Mouse (Mus musculus): Measurements from ENCODE around the gene Tubg2. TPM values are rescaled to one million over a fixed set of nuclear protein-coding genes. Genes with fewer than 3 reads are reported as not detected.
A peak's percentile ranks its signal among the peaks of the same experiment; 100 is the strongest.
"Not testable (repeated sequence)": the region's sequence is repeated elsewhere in the genome, so short reads cannot be mapped to it uniquely, and the experiment has no call there.

Tubg2 gene
- 10 to 100 TPM; 44.9 to 47.8 TPM for total RNA-seq (2021)

DNA sequence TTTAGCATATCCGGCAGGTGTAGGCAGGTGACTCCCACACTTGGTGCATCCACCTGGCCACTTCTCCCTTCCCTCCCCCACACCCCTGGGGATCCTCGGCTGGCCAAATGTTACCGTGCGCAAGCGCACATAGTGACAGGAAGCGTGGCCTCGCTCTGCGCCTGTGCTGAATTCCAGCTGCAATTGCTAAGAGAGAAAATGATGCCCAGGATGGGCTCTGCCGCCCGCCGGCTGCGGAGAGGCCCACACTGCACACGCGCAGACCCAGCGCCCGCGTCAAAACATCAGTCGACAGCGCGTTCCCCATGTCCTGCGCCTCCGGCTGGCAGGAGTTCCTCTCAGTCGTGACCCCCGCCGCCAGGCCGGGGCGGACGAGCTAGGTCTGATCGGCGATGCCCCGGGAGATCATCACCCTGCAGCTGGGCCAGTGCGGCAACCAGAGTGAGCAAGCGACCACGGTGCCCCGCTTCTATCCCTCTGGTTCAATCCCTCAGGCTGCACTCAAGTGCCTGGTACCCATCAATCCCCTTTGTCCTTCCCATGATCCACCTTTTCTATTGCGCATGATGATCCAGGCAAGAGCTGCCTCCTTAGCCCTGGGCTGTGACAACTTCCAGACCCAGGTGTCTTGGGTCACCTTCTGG, at the start of gene Tubg2:
TSS of gene Tubg2 (plus strand) at position 180 of the 644 bp plus-strand sequence.
- peak; percentile 66 to 67 for DNase-seq (ENCODE audit: extremely low spot score in 1 of 2, low spot score in 1 of 2)

DNA sequence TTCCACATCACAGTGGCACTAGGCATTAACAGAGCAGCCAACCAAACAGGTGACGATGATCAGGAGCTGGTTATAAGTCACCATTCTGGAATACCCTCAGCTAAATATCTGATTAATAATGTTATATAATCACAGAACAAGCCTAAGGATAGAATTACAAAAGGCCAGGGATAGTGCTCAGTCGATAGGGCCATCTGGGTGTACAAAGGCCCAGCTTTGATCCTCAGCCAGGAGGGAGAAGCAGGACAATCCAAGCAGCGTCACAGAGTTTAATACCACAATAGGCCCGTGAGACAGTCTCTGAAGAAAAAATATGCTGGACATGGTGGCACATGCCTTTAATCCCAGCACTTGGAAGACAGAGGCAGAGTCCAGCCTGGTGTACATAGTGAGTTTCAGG, 46.4 kb upstream of the Tubg2 start:
- no peak for DNase-seq (ENCODE audit: extremely low spot score in 1 of 2, low spot score in 1 of 2)

DNA sequence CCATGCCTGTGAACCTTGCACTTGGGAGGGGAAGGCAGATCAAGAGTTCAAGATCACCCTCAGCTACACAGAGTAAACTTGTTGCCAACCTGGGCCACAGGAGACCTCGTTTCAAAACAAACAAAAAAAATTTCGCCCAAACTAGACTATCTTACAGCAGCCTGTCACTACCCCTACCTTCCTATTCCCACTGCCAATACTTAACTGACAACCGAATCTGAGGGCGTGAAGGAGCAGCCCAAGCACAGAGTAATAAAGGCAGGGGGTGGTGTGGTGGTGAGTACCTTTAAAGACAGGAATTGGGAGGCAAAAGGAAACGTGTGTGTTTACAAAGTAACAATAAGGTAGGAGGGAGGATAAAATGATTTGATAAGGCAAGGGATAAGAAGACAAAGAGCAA, 45.0 kb upstream of the Tubg2 start:
- no peak for DNase-seq (ENCODE audit: extremely low spot score in 1 of 2, low spot score in 1 of 2)

DNA sequence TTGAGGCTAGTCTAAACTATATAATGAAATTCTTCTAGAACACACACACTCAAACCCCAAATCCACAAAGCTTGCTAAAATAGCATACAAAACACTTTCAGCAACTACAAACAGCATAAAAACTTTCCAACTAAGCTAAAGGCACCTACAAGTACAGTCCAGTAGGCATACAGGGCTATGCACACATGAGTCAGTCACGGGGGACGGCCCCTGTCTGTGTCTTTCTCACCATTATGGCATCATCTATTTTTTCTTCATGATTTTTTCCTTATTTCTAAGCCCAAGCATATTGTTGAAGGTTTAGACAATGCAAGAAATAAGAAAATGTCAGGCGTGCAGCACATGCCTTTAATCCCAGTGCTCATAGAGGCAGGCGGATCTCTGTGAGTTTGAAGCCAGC, 44.5 kb upstream of the Tubg2 start:
- DNase-seq (ENCODE audit: extremely low spot score in 1 of 2, low spot score in 1 of 2) = no peak

DNA sequence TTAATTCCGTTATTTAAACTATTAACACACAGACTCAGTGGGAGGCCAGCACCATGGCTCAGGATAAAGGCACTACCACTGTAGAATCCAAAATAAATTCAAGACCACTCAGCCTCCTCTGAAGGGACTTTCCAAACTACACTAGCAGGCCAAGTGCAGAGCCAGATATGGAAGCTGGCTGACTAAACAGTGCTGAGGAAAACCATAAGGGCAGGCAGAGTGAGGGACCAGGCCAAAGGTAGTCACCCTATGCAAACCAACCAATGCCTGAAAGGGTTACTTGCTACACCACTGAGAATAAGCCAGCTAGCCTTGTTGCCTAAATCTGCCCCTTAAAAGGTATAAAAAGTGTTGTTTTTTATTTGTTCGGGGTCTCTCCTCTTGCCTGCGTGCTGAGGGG, 43.5 kb upstream of the Tubg2 start:
- no peak for DNase-seq (ENCODE audit: extremely low spot score in 1 of 2, low spot score in 1 of 2)

DNA sequence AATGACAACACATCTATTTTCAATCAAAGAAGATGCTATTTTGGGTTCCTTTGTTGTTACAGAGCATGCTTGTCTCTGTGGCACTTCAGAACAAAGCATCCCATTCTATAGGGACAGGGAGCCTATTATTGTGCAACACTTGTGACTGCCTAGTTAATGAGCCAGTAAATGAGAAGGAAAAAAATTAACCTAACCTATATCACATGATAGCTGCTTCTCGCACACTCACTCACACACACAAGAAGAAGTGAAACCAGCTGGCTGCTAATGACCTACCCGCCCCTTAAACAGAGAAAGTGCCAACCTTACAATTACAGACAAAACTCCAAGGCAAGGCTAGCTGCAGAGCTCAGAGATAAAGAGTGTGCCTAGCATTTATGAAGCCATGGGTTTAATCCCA, 40.1 kb upstream of the Tubg2 start:
- no peak for DNase-seq (ENCODE audit: extremely low spot score in 1 of 2, low spot score in 1 of 2)

DNA sequence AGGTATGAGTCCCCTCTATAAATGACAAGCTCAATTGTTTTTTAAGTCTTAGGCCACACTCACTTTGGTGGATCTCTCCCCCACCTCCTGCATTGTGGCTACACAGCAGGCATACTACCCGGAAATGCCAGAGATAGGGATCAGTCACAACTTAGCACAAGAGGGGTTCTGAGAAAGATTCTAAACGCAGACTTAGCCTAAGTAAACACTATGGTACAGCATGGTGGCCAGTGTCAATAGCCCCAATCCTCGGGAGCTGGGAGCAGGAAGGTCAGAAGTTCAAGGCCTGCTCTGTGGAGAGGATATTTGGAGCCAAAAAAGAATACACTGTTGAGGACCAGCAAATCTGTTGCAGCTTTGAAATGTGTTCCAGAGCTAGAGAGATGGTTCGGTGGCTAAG, 37.6 kb upstream of the Tubg2 start:
- DNase-seq (ENCODE audit: extremely low spot score in 1 of 2, low spot score in 1 of 2) = no peak

DNA sequence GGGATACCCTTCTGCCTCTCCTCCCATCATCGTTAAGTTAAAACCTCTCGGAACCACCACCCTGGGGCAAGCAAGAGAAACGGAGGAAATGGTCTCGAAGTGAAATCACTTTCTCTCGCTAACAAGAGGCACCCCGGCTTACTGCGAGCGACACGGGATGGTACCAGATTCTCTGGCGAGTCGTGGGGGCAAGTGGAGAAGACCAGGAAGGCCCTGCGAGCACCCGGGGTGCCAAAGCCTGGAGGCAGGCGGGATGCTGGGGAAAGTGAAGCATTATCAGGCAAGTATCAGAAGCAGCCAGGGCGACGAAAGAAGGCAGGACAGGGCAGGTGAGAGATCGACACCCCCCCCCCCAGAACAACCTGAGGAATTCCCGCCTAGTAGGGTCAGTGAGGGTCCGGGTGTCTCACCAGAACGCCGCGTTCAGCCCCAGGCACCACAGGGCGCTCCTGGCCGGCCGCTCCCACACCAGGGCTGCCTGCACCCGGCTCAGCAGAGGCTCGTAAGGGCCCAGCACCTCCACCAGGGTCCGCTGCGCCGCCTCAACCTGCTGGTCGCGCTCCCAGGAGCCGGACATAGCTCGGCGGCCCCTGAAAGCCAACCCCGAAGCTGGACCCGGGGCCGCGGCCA, 36.5 kb upstream of the Tubg2 start:
- no peak for DNase-seq (ENCODE audit: extremely low spot score in 1 of 2, low spot score in 1 of 2)

DNA sequence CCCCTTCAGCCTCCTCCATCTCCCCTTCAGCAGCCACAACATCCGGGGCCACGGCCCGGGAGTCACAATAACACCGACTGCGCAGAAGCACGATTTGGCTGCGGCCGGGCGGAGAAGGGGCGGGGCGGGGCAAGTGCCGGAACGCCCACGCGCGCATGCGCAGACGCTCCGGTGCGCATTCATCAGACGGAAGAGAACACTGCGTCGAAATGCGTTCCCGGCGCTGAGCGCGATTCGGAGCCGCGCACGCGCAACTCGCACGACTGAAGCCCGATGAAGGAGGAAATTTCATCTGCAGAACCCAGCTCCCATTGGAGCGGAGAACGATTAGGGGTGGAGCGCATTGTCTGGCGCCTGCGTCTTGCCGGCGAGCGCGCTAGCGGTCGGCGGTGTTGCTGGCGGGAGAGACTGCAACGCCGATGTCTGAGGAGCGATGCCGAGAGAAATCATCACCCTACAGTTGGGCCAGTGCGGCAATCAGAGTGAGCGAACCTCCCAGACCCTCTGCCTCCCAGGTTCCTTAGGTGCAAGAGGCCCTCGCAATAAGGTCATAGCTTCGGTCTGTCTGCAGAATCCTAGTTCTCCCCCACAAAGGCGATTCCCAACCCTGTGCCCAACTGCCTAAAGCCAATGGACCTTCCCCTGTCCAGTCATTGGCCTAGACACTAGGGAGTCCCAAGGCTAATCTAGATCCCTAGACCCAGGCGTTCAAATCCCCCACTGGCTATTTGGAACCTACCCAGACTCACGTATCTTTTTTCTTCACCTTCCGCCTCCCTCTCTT, 35.8 kb upstream of the Tubg2 start, which contains the start of the genes Retreg3 and Tubg1:
TSS of gene Retreg3 (minus strand) at position 133 of the 784 bp plus-strand sequence.
TSS of gene Tubg1 (plus strand) at position 178 of the 784 bp plus-strand sequence.
- DNase-seq (ENCODE audit: extremely low spot score in 1 of 2, low spot score in 1 of 2) = peak; percentile 99

DNA sequence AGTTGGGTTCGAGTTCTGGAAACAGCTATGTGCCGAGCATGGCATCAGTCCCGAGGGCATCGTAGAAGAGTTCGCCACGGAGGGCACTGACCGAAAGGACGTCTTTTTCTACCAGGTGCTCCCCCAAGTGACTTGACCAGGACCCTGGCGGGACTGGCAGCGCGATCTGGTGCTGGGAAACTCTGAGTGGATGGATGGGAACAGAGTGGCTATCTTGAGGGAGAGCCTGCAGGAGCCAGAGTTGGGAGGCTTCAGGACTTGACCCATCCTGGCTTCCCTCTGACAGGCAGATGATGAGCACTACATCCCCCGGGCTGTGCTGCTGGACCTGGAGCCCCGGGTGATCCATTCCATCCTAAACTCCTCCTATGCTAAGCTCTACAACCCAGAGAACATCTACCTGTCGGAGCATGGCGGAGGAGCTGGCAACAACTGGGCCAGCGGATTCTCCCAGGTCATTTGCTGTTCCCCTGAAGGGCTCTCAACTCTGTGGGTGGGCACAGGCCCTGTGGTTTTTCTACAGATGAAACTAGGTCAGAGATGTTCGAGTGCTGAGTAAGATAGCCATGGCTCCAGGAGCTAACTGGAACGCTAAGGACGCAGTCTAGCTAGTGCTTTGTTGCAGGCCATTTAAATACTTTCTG, 35.0 kb upstream of the Tubg2 start:
- DNase-seq (ENCODE audit: extremely low spot score in 1 of 2, low spot score in 1 of 2) = no peak

DNA sequence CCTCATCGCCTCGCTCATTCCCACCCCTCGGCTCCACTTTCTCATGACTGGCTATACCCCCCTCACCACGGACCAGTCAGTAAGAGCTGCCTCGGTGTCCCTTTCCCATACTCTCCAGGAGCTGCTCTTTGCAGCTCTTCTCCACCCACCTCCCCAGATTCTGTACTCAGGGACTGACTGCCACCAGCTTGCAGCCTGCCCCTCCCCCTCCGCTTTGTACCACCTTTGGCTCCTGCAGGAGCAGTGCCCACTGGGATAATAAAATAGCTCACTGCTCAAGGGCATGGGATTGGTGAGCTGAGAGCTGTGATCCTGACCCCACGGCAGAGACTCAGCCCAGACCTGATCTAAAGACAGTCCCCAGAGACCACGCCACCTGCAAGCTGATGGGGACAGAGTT, 31.2 kb upstream of the Tubg2 start:
- not testable (repeated sequence) for DNase-seq (ENCODE audit: extremely low spot score in 1 of 2, low spot score in 1 of 2)

DNA sequence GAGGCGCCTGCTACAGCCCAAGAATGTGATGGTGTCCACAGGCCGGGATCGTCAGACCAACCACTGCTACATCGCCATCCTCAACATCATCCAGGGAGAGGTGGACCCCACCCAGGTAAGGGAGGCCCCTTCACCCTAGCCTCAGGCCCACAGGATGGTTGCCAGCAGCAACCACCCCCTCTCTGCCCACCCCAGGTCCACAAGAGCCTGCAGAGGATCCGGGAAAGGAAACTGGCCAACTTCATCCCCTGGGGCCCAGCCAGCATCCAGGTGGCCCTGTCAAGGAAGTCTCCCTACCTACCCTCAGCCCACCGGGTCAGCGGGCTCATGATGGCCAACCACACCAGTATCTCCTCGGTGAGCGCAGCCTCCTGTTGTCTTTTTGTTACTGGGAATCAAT, 30.7 kb upstream of the Tubg2 start:
- DNase-seq (ENCODE audit: extremely low spot score in 1 of 2, low spot score in 1 of 2) = not testable (repeated sequence)

DNA sequence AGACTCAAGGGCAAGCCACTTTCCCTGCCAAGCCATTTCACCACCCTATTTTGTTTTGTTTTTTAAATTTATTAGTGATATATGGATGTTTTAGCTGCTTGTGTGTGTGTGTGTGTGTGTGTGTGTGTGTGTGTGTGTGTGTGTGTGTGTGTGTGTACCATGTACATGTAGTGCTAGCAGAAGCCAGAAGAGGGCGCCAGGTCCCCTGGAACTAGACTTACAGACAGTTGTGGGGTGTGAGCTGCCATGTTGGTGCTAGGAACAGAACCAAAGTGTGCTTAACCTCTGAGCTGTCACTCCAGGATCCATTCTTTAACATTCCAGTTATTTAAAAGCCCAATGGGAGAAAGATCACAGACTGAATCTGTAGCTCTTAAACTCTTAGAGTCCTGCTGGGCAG, 28.6 kb upstream of the Tubg2 start:
- no peak for DNase-seq (ENCODE audit: extremely low spot score in 1 of 2, low spot score in 1 of 2)

DNA sequence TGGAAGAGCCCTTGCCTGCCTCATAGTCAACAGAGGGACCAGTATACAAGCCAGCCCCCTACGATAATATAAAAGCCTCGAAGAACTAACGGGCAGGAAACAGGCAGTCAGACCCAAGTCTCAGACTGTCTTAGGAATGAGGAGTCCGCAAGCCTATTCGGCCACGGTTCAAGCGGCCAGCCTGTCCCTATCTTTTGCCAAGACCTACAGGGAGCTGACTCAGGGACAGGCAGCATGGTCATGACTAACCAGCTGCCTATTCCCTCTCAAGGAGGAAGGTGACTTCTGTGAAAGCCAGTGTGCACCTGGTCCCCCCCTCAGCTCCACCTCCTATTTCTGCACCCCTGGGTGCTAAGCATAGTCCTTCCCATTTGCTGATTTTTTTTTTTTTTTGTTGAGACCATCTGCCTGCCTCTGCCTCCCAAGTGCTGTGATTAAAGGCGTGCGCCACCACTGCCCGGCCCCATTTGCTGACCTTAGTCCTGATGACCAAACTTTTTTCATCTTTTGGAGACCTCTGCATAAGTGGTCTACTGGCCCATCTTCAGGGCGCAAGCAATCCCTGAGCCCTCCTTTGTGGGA, 26.6 kb upstream of the Tubg2 start:
- DNase-seq (ENCODE audit: extremely low spot score in 1 of 2, low spot score in 1 of 2) = no peak

DNA sequence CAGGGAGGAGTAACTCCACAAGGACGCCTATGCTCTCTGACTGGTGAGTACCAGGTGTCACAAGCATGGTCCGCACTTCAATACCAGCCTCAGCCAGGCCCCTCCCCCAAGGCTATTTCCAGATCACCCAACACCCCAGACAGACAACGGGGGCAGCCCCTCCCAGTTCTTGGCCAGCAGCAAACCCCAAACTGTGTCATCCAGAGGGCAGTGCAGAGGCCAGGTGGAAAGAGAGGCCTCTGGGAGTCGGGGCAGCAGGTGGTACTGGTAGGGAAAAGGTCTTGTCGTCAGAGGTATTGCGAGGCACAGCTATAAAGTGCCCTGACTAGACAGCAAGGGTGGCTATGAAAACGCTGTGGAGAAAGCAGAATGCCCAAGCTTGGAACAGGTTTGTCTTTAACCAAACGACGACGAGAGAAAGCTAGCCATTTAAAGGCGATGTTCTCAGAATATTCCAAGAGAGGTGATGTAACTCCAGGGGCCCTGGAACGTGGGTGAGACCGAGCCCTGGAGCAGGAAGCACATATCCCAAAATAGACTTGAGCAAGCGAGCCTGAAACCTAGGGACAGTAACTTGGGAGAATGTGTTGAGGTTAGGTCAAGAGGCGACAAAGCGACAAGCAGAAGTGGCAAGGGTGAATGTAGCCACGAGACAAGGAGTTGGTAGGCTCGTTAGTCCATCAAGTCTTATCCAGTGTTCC, 25.5 kb upstream of the Tubg2 start:
- DNase-seq (ENCODE audit: extremely low spot score in 1 of 2, low spot score in 1 of 2) = no peak

DNA sequence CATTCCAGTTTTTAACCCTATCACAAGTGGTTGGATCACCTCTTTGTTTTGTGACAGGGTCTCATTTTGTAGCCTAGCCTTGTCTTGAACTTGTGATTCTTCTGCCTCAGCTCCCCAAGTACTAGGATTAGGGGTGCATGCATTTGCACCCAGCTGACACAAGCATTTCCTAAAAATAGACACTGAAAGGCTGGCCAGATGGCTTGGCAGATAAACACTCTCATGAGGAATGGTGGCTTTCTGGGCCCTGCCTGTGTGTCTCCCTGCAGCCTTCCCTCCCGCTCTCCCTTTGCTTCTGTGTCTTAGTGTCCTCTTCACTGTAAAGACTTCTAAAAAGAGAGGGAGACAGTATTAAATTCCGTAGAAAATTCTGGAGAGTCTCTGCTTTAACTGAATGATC, 24.5 kb upstream of the Tubg2 start:
- DNase-seq (ENCODE audit: extremely low spot score in 1 of 2, low spot score in 1 of 2) = no peak

DNA sequence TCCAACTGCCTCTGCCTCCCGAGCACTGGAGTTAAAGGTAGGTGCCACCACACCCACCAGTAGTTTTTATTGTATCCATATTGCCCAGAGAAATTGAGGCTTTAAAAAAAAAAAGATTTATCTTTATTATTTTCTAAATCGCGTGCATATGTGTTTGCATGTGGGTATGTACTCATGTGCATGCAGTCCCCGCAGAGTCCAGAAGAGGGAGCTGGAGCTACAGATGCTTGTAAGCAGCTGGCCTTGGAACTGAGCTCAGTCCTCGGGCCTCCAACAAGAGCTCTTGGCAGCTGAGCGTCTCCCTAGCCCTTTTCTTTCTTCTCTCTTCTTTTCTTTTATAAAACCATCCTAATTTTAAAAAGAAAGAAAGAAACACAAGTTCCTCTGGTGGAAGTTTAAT, 24.0 kb upstream of the Tubg2 start:
- DNase-seq (ENCODE audit: extremely low spot score in 1 of 2, low spot score in 1 of 2) = no peak

DNA sequence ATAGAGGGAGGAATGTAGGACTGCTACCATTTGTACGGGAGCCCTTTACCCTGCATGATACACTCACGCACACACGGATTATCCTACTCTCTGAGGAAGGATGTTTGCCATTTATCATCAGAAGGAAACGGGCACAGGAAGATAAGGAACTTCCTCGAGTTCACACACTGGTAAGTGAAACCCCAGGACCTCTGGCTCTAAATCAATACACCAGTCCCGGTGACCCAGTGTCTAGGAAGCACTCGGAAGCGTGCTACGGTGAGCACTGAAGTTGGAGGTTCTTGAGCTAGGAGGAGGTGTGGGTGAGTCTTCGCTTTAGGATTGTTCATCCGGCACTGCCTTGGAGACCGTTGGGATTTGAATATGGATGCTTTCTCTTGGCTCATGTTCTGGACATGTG, 22.7 kb upstream of the Tubg2 start:
- no peak for DNase-seq (ENCODE audit: extremely low spot score in 1 of 2, low spot score in 1 of 2)

DNA sequence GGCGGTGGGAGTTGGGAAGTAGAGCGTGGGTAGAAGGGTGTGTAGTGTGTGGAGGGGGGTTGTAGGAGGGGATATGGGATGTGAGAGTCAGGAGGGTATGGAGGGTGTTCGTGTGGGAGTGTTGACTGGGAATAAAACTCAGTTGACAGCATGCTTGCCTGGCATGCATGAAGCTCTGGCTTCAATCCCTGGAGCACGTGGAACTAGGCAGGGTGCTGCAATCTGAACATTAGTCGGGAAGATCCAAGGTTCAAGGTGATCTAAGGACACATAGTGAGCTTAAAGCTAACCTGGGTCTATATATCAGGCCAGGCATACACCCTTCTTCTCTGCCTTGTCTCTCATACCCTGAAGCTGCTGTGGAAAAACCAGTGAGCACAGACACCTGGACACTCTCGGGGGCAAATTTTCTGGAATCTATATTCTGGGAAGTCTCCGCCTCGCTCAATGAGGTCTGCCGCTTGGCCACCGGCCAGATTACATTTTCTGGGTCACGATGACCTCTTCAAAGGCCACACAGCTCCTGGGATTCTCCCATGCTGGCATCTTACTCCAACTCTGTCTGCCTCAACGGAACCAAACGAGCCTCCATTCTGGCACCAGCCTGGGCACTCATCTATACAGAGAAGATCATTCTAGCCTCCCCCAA, 21.4 kb upstream of the Tubg2 start:
- DNase-seq (ENCODE audit: extremely low spot score in 1 of 2, low spot score in 1 of 2) = no peak

DNA sequence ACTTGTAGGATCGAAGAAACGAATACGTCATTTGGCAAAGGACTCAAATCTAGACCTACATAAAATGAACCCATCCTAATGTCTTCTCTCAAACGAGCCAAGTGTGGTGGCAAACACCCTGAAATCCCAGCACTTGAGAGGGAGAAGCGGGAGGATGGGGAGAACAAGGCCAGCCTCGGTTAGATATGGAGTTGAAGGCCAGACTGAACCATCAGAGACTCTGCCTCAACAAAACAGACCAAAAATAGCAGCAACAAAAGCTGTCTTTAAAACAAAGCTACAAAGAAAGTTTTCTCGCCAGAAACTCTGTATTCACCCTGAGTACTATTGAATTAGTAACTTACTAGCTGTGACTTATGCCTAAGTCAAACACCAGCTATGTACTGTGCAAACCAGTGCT, 18.7 kb upstream of the Tubg2 start:
- no peak for DNase-seq (ENCODE audit: extremely low spot score in 1 of 2, low spot score in 1 of 2)

Data from layer of hippocampus, postnatal 25 days (tissue).